Mouse (Mus musculus): ENCODE measurements around the gene Eng. TPM values are rescaled to one million over a fixed set of nuclear protein-coding genes. Genes with fewer than 3 reads are reported as not detected.

Eng gene
- 12.2 and 24.3 TPM in 2 replicates for polyA plus RNA-seq (2012; rRNA removed)

DNA sequence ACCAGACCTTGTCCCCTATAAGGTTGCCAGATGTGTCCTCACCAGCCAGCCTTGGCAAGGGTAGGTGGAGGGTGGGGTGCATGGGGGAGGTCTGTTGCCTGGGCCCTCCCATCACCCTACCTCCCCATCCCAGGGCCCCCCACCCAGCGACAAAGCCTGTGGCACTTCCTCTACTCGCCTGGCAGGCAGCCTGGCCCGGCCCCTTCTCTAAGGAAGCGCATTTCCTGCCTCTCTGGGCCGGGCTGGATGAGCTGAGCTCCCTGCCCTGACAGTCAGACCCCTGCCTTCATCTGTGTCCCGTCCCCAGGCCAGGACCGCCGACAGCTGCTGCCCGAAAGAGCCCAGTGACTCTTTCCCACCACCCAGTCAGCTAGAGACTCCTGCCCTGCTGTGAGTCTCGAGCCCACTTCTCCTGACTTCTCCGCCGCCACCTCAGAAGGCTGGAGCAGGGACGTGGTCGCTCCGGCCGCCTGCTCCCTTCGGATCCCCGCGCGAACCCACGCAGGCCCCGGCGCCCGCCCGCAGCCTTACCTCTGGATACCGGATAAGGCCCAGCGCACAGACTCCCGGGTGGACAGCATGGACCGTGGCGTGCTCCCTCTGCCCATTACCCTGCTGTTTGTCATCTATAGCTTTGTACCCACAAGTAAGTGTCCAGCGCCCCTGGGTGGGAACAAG, at the start of gene Eng:
Gene Eng (plus strand): TSS at position 217 of the 678 bp plus-strand sequence.

DNA sequence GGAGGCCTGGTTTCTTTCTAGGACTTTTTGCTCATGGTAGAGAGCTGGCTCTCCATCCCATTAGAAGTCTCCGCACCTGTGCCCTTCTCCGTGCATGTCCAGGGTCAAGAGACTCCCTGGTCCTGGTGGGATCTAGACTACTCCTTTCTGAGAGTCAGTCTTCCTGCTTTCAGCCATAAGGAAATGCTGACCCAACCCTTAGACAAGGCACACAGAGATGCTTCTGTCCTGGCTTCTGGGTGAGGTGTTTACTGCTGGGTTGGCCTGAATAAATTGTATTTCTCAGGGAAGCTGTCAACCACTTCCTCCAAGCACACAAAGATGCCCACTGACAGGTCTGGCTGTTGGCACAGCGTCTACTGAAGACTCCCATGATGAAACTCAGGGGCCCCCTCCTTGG, 47.0 kb upstream of the Eng start, which contains the start of gene St6galnac6:
Gene St6galnac6 (plus strand): TSS at position 301 of the 400 bp plus-strand sequence.

DNA sequence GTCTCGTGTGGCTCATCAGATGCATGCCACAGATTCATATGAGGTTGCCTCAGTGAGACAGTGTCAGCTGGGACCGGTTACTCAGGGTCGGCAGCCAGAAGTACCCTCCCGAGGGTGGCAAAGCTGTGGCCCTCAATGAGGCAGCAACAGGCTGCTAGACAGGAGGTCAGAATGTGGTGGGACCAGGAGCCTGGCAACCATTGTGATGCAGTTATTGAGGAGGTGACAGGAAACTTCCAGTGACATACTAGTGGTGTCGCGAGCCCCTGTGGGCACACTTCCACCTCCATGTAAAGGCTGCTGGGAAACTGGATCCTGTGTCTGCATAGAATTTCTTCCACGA, 24.9 kb upstream of the Eng start, which contains the start of gene Ak1:
Gene Ak1 (plus strand): TSS at position 242 of the 343 bp plus-strand sequence.

DNA sequence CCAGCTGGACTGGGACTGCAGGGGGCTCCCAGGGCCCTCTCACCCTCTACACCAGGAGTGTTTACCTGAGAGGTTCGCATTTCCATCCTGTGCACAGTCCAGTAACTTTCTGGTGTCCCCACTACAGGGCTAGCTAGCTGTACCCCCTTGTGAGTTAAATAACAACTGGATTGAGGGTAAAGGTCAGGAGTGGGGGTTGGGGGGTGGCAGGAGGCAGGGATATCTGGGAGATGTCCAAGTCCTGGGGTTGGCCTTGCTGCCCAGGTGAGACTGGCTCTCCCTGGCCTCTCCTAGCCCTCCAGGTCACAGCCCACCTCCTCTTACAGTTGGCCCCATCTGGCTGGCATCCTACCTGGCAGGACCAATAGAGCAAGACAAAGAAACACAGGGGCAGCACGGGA, 57.6 kb downstream of the Eng start, which contains the start of gene Fpgs:
Gene Fpgs (minus strand): TSS at position 125 of the 401 bp plus-strand sequence.

DNA sequence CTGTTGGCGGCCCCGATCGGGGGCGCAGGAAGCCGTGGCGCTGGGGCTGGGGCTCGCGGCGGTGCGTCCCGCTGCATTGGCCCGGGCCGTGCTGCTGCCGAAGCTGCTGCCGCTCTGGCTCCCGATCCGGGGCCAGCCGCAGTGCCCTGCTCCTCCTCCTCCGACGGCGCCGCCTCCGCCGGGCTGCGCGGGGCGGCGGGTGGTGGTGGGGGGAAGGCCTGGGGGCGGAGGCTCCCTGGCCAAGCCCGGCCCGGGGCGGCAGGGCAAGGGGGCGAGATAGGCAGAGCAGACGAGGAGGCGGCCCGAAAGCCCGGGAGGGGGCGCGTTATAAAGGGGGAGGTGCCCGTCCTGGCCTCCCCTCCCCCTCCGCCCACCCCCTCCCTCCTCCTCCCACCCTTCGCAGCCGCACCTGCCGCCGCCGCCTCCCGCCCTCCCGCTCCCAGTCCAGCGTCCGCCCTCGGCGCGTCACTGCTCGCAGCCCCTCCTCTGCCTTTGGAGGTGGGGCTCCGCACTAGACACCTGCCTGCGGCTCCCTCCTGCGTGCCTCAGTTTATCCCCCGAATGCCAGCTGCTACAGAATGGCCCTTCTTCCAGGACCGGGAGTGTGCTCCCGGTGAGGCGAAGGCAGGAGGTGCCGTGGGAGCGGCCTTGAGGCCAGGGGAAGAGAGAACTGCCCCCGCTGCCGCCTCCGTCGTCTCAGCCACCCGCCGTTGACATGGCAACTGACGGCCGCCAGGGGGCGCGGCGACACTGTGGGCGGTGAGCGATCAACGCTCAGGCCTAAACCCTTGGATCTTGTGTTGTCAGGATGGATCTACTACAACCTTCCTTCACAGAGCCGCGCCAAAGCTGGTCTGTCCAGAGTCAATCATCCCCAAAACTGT, 66.8 kb downstream of the Eng start, which contains the start of gene Cdk9:
Gene Cdk9 (minus strand): TSS at position 143 of the 884 bp plus-strand sequence.

DNA sequence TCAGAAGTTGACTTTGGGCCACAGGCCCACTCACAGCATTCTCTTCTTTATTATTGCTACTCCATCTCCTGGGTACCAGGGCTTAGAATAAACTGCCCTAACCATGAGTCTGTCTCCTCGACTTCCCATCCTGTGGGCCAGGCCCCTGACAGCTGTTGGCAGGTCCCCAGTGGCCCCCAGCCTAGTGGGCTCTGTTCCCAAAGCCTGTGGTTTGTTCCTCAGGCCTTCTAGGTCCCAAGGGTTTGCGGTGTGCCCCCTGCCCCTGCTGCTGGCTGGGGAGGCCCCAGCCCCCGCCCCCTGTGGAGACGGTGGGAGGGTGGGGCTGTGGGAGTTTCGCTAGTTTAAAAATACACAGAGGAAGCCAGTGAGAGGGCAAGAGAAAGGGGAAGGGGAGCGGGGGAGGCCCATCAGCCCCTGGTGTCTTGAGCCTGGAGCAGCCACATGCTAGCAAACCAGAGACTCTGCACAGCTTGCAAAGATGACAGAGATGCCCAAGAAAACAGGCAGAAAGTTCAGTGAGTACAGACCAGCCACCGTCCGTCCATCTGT, 74.4 kb downstream of the Eng start, which contains the start of gene Sh2d3c:
Gene Sh2d3c (plus strand): TSS at position 375 of the 549 bp plus-strand sequence.

Other genes with a start within 250 kb of the Eng start
- gene Naif1, start 196.1 kb upstream of the Eng start, polyA plus RNA-seq (2012; rRNA removed) = 2.7 and 3.6 TPM in 2 replicates
- 23.9 and 24.1 TPM in 2 replicates for gene Slc25a25, start 195.2 kb upstream of the Eng start, polyA plus RNA-seq (2012; rRNA removed)
- gene Fam102a, start 111.3 kb upstream of the Eng start, polyA plus RNA-seq (2012; rRNA removed) = 9.0 and 12.9 TPM in 2 replicates
- 56.0 and 109 TPM in 2 replicates for gene Dpm2, start 75.7 kb upstream of the Eng start, polyA plus RNA-seq (2012; rRNA removed)
- 3.0 and 4.0 TPM in 2 replicates for gene Pip5kl1, start 71.8 kb upstream of the Eng start, polyA plus RNA-seq (2012; rRNA removed)
- 0.17 TPM in 1 of 2 replicates, not detected in the other for gene 9430097D07Rik, start 70.9 kb upstream of the Eng start, polyA plus RNA-seq (2012; rRNA removed)
- 11.2 and 17.1 TPM in 2 replicates for gene St6galnac4, start 59.5 kb upstream of the Eng start, polyA plus RNA-seq (2012; rRNA removed)
- gene St6galnac6, start 46.9 kb upstream of the Eng start, polyA plus RNA-seq (2012; rRNA removed) = 11.2 and 18.9 TPM in 2 replicates
- gene Ak1, start 24.8 kb upstream of the Eng start, polyA plus RNA-seq (2012; rRNA removed) = 16.9 and 20.1 TPM in 2 replicates
- gene Fpgs, start 57.5 kb downstream of the Eng start, polyA plus RNA-seq (2012; rRNA removed) = 33.0 and 37.9 TPM in 2 replicates
- 172 and 189 TPM in 2 replicates for gene Cdk9, start 66.5 kb downstream of the Eng start, polyA plus RNA-seq (2012; rRNA removed)
- gene Sh2d3c, start 74.5 kb downstream of the Eng start, polyA plus RNA-seq (2012; rRNA removed) = 17.9 and 30.9 TPM in 2 replicates
- gene 6330409D20Rik, start 94.4 kb downstream of the Eng start, polyA plus RNA-seq (2012; rRNA removed) = 1.4 and 1.5 TPM in 2 replicates
- 53.3 and 64.5 TPM in 2 replicates for gene Tor2a, start 110.6 kb downstream of the Eng start, polyA plus RNA-seq (2012; rRNA removed)
- gene Ttc16, start 129.0 kb downstream of the Eng start, polyA plus RNA-seq (2012; rRNA removed) = 0.54 and 0.72 TPM in 2 replicates
- 8.9 and 13.2 TPM in 2 replicates for gene Ptrh1, start 129.2 kb downstream of the Eng start, polyA plus RNA-seq (2012; rRNA removed)
- 0.20 and 0.28 TPM in 2 replicates for gene Cfap157, start 137.8 kb downstream of the Eng start, polyA plus RNA-seq (2012; rRNA removed)
- gene Stxbp1, start 200.7 kb downstream of the Eng start, polyA plus RNA-seq (2012; rRNA removed) = 39.4 and 42.9 TPM in 2 replicates
- gene Fam129b, start 229.5 kb downstream of the Eng start, polyA plus RNA-seq (2012; rRNA removed) = 22.8 and 32.0 TPM in 2 replicates